Mouse (Mus musculus): ENCODE measurements around the gene Meig1. TPM values are rescaled to one million over a fixed set of nuclear protein-coding genes. Genes with fewer than 3 reads are reported as not detected.

Gene Meig1
- polyA plus RNA-seq, 1 experiment from 2014 or later, result 27.0 TPM

DNA sequence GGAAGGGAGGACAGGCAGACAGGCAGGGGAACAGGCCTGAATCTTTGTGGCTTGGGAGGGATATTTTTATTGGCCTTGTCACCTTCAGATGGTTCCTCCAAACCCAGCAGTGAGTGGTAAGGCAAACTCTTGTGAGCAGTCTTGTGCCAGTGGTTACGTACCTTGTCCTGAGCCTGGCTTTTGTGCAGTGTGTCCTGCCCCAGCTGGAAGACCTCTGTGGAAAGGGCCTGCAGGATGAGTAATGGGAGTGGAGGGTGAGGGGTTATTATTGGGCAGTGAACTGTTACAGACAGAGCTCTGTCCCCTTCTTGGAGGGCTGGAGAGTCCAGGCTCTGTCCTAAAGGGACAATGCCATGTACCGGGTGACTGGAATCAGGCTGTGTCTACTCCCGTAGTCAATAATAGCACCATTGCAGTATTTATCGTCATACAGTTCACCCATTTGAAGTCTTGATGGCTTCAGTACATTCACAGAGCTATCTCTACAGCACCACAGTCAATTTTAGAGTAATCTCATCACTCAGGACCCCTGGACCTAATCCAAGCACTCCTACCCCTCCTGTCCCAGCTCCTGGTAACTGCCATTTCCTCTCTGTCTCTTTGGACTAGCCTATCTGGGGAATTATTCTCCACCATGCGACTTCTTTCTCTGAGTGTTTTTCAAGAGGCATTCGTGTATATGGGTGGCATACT, 13.1 kb upstream of the Meig1 start:
- Histone ChIP-seq H3K4me3 (ENCODE audit: low read depth, low read length) (no peak overlapping the region), H3K9ac (replicated peaks; ENCODE audit: low read depth) (no peak overlapping the region), H3K4me1 (ENCODE audit: insufficient read depth, low read depth, low read length) (no peaks in the 10 kb centered on the region), H3K27me3 (replicated peaks; ENCODE audit: insufficient read depth, low read length) (no peaks in the 10 kb centered on the region), H3K36me3 (ENCODE audit: insufficient read depth, low read length) (no peaks in the 10 kb centered on the region), H3K27ac (ENCODE audit: low read length) (no peak overlapping the region), H3K4me2 (replicated peaks; ENCODE audit: low read depth, low read length) (no peak overlapping the region), H3K9me3 (ENCODE audit: low read length) (no peaks in the 10 kb centered on the region)
- TF ChIP-seq EP300 (IDR thresholded peaks at IDR 0.05) (no peak), CTCF (IDR thresholded peaks at IDR 0.05) (no peak)
- 84% methylated on average over 6 of the region's 6 CpGs for WGBS
- no peak for ATAC-seq
- DNase-seq (ENCODE audit: low spot score), result no peak

GRCm38 (mm10) chr2:3430956-3431355, 8.5 kb upstream of the Meig1 start:
- DNase-seq (ENCODE audit: low spot score) (no peak), ATAC-seq (no peak)
- Histone ChIP-seq H3K4me2 (replicated peaks; ENCODE audit: low read depth, low read length) (no peak overlapping the region), H3K27ac (ENCODE audit: low read length) (no peak overlapping the region), H3K36me3 (ENCODE audit: insufficient read depth, low read length) (no peaks in the 10 kb centered on the region), H3K9me3 (ENCODE audit: low read length) (no peaks in the 10 kb centered on the region), H3K27me3 (replicated peaks; ENCODE audit: insufficient read depth, low read length) (no peaks in the 10 kb centered on the region), H3K4me3 (ENCODE audit: low read depth, low read length) (no peak overlapping the region), H3K9ac (replicated peaks; ENCODE audit: low read depth) (no peak overlapping the region), H3K4me1 (ENCODE audit: insufficient read depth, low read depth, low read length) (no peaks in the 10 kb centered on the region)
- whole genome bisulfite sequencing, result 87% methylated on average over 9 of the region's 9 CpGs
- TF ChIP-seq CTCF (IDR thresholded peaks at IDR 0.05), result no peak
- no peak for TF ChIP-seq EP300 (IDR thresholded peaks at IDR 0.05)

GRCm38 (mm10) chr2:3424579-3424910, 2.1 kb upstream of the Meig1 start:
- Histone ChIP-seq H3K4me2 (replicated peaks; ENCODE audit: low read depth, low read length) (peak overlapping the region; percentile 92), H3K9me3 (ENCODE audit: low read length) (no peaks in the 10 kb centered on the region), H3K36me3 (ENCODE audit: insufficient read depth, low read length) (no peaks in the 10 kb centered on the region), H3K27me3 (replicated peaks; ENCODE audit: insufficient read depth, low read length) (no peaks in the 10 kb centered on the region), H3K9ac (replicated peaks; ENCODE audit: low read depth) (peak overlapping the region; percentile 49), H3K4me1 (ENCODE audit: insufficient read depth, low read depth, low read length) (no peaks in the 10 kb centered on the region; the same call in 1 of the 2 replicates), H3K4me3 (ENCODE audit: low read depth, low read length) (peak overlapping the region; percentile 63), H3K27ac (ENCODE audit: low read length) (no peak overlapping the region)
- DNase-seq (ENCODE audit: low spot score) (peak; percentile 13), ATAC-seq (no peak)
- 3% methylated on average over 9 of the region's 10 CpGs for WGBS
- TF ChIP-seq CTCF (IDR thresholded peaks at IDR 0.05), result no peak
- no peak for TF ChIP-seq EP300 (IDR thresholded peaks at IDR 0.05)

GRCm38 (mm10) chr2:3423841-3424578, 1.6 kb upstream of the Meig1 start, which contains the start of gene Dclre1c:
Gene Dclre1c, plus strand, starts transcription at chr2:3424131.
- under 1% methylated on average over 29 of the region's 29 CpGs for WGBS
- no peak for TF ChIP-seq EP300 (IDR thresholded peaks at IDR 0.05)
- no peak for TF ChIP-seq CTCF (IDR thresholded peaks at IDR 0.05)
- Histone ChIP-seq H3K27me3 (replicated peaks; ENCODE audit: insufficient read depth, low read length) (no peaks in the 10 kb centered on the region), H3K9ac (replicated peaks; ENCODE audit: low read depth) (peak within 1 kb of the TSS; percentile 49), H3K4me2 (replicated peaks; ENCODE audit: low read depth, low read length) (peak within 1 kb of the TSS; percentile 92), H3K4me1 (ENCODE audit: insufficient read depth, low read depth, low read length) (no peaks in the 10 kb centered on the region; the same call in 1 of the 2 replicates), H3K9me3 (ENCODE audit: low read length) (no peaks in the 10 kb centered on the region), H3K4me3 (ENCODE audit: low read depth, low read length) (peak within 1 kb of the TSS; percentile 63), H3K36me3 (ENCODE audit: insufficient read depth, low read length) (no peaks in the 10 kb centered on the region), H3K27ac (ENCODE audit: low read length) (no peak within 1 kb of the TSS; the same call in 1 of the 2 replicates)
- ATAC-seq, result peak; percentile 98
- DNase-seq (ENCODE audit: low spot score), result peak; percentile 97

DNA sequence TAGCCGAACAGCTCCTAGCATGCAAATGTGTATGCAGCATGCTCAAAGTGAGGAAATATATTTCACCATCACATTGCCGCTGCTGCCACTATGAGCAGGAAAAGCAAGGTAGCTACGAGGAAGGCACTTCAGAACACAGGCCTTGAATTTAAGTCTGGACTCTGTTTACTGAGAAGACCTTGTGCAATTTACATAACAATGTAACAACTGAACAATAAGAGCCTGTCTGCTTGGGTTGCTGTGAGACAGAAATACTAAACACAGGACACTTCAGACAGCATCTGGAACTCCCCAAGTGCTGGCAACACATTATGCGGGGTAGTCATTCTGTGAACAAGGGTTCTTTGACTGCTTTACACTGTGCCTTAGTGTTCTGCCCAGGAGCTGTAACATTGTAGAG, 2.3 kb downstream of the Meig1 start:
- no peak overlapping the region for H3K9ac ChIP-seq (replicated peaks; ENCODE audit: low read depth)
- ATAC-seq, result no peak
- no peaks in the 10 kb centered on the region for H3K27me3 ChIP-seq (replicated peaks; ENCODE audit: insufficient read depth, low read length)
- H3K4me3 ChIP-seq (ENCODE audit: low read depth, low read length), result no peak overlapping the region
- H3K4me2 ChIP-seq (replicated peaks; ENCODE audit: low read depth, low read length), result no peak overlapping the region
- H3K9me3 ChIP-seq (ENCODE audit: low read length), result no peaks in the 10 kb centered on the region
- no peak for DNase-seq (ENCODE audit: low spot score)
- no peaks in the 10 kb centered on the region for H3K36me3 ChIP-seq (ENCODE audit: insufficient read depth, low read length)
- no peak for TF ChIP-seq EP300 (IDR thresholded peaks at IDR 0.05)
- no peak for TF ChIP-seq CTCF (IDR thresholded peaks at IDR 0.05)
- no peaks in the 10 kb centered on the region; the same call in 1 of the 2 replicates for H3K4me1 ChIP-seq (ENCODE audit: insufficient read depth, low read depth, low read length)
- H3K27ac ChIP-seq (ENCODE audit: low read length), result no peak overlapping the region
- WGBS, result 61% methylated on average over 4 of the region's 4 CpGs

DNA sequence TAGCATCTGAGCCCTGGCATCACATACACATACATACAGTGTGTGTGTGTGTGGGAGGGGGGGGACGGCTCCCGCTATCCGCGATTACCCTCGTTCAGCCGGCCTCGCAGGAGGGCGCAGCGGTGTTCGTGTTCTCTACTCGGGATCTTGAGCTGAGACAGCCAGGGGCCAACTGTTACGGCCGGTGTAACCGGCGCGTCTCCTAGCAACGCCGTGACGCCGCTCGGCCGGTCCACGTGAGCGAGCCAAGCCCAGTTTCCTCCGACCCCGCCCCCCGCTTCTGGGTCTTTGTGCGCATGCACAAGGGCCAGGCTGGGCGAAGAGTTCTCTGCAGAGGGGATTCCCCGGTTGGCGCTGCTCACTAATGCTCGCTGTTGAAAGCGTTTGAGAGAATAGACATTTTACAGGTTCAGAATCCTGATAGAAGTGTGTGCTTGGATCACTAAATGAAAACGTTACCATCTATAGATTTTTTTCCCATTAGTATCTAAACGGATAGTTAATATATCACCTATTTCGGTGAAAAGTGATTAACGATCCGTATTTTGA, 3.5 kb downstream of the Meig1 start:
- no peak overlapping the region for H3K27ac ChIP-seq (ENCODE audit: low read length)
- no peaks in the 10 kb centered on the region; the same call in 1 of the 2 replicates for H3K4me1 ChIP-seq (ENCODE audit: insufficient read depth, low read depth, low read length)
- H3K9me3 ChIP-seq (ENCODE audit: low read length), result no peaks in the 10 kb centered on the region
- H3K4me2 ChIP-seq (replicated peaks; ENCODE audit: low read depth, low read length), result peak overlapping the region; percentile 82
- no peak overlapping the region for H3K9ac ChIP-seq (replicated peaks; ENCODE audit: low read depth)
- H3K36me3 ChIP-seq (ENCODE audit: insufficient read depth, low read length), result no peaks in the 10 kb centered on the region
- DNase-seq (ENCODE audit: low spot score), result peak; percentile 97
- TF ChIP-seq CTCF (IDR thresholded peaks at IDR 0.05) (no peak; the same call in 1 of the 2 replicates), EP300 (IDR thresholded peaks at IDR 0.05) (no peak)
- H3K27me3 ChIP-seq (replicated peaks; ENCODE audit: insufficient read depth, low read length), result no peaks in the 10 kb centered on the region
- ATAC-seq, result peak; percentile 96
- peak overlapping the region; percentile 50 for H3K4me3 ChIP-seq (ENCODE audit: low read depth, low read length)
- under 1% methylated on average over 38 of the region's 38 CpGs for WGBS

All from lung, postnatal 0 days (tissue).